Mouse (Mus musculus): Measurements from ENCODE around the gene Crip3. TPM values are rescaled to one million over a fixed set of nuclear protein-coding genes. Genes with fewer than 3 reads are reported as not detected.

Crip3 gene
- total RNA-seq, 2 experiments from 2014 or later: 5.2 to 5.8 TPM

DNA sequence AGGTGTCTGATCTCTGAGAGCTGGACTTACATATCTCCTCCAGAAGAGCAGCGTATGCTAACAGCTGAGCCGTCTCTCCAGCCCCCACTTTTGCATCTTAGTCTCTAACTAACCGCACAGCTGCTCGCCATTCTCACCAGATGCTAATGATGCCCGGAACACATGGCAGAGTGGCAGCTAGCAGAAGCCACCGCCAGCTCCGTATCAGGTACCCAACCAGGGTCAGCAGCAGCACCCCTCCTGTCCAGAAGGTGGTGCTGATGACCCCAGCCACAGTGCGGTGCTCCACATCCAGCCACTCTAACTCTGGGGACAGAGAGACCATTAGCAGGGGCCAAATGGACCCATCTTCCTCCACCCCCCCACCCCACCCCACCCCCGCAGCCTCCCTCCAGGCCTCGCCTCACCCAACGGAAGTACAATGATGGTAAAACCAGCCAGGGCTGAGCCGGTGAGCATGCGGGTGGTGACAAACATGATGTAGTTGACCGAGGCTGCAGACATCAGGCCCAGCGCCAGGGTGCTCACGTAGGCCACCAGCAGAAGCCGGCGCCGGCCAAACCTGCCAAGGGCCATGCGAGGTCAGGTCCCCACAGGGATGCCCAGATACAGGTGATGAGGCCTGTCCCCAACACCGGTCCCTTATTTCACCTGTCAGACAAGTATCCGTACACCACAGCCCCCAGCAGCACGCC, 8.1 kb downstream of the Crip3 start:
- DNase-seq (ENCODE audit: extremely low spot score in 1 of 2, low spot score in 2 of 2): no peak
- intact Hi-C loops (cut with DNase I): no loop called here
- H3K27ac ChIP-seq: no peak overlapping the region
- H3K4me3 ChIP-seq: no peak overlapping the region
- peak; percentile 54 for TF ChIP-seq CTCF (IDR thresholded peaks at IDR 0.05)

GRCm38 (mm10) chr17:46438298-46438873, 9.7 kb downstream of the Crip3 start, which contains the start of gene Slc22a7:
Gene Slc22a7 (minus strand): TSS chr17:46438457.
- no peak for DNase-seq (ENCODE audit: extremely low spot score in 1 of 2, low spot score in 2 of 2)
- no peak for TF ChIP-seq CTCF (IDR thresholded peaks at IDR 0.05)
- intact Hi-C loops (cut with DNase I): no loop called here
- Histone ChIP-seq H3K27ac (no peak within 1 kb of the TSS), H3K4me3 (no peak within 1 kb of the TSS)

GRCm38 (mm10) chr17:46439176-46439575, 10.4 kb downstream of the Crip3 start:
- intact Hi-C loops (cut with DNase I): no loop called here
- H3K27ac ChIP-seq: no peak overlapping the region
- no peak overlapping the region for H3K4me3 ChIP-seq
- TF ChIP-seq CTCF (IDR thresholded peaks at IDR 0.05): no peak
- no peak for DNase-seq (ENCODE audit: extremely low spot score in 1 of 2, low spot score in 2 of 2)

- Histone ChIP-seq H3K27ac (no peak overlapping the region), H3K4me3 (no peak overlapping the region)
- TF ChIP-seq CTCF (IDR thresholded peaks at IDR 0.05): no peak
- DNase-seq (ENCODE audit: extremely low spot score in 1 of 2, low spot score in 2 of 2): no peak
- intact Hi-C loops (cut with DNase I): no loop called here
Measured at GRCm38 (mm10) chr17:46444839-46445579, 16.3 kb downstream of the Crip3 start.

- TF ChIP-seq CTCF (IDR thresholded peaks at IDR 0.05): no peak
- intact Hi-C loops (cut with DNase I): no loop called here
- H3K4me3 ChIP-seq: no peak overlapping the region
- no peak overlapping the region for H3K27ac ChIP-seq
- no peak for DNase-seq (ENCODE audit: extremely low spot score in 1 of 2, low spot score in 2 of 2)
Measured at GRCm38 (mm10) chr17:46446264-46446663, 17.5 kb downstream of the Crip3 start.

GRCm38 (mm10) chr17:46452683-46453082, 24.0 kb downstream of the Crip3 start:
- no peak for DNase-seq (ENCODE audit: extremely low spot score in 1 of 2, low spot score in 2 of 2)
- intact Hi-C loops (cut with DNase I): no loop called here
- no peak overlapping the region for H3K27ac ChIP-seq
- TF ChIP-seq CTCF (IDR thresholded peaks at IDR 0.05): no peak
- H3K4me3 ChIP-seq: no peak overlapping the region

GRCm38 (mm10) chr17:46453302-46453948, 24.7 kb downstream of the Crip3 start:
- intact Hi-C loops (cut with DNase I): no loop called here
- TF ChIP-seq CTCF (IDR thresholded peaks at IDR 0.05): no peak

GRCm38 (mm10) chr17:46453970-46454411, 25.3 kb downstream of the Crip3 start:
- intact Hi-C loops (cut with DNase I): no loop called here
- no peak; the same call in 1 of the 2 replicates for TF ChIP-seq CTCF (IDR thresholded peaks at IDR 0.05)
- Histone ChIP-seq H3K27ac (no peak overlapping the region), H3K4me3 (no peak overlapping the region; the same call in 1 of the 2 replicates)
- peak in 1 of 2 experiments; percentile 30 for DNase-seq (ENCODE audit: extremely low spot score in 1 of 2, low spot score in 2 of 2)

More at GRCm38 (mm10) chr17:46453302-46453948, 24.7 kb downstream of the Crip3 start:
- DNase-seq (ENCODE audit: extremely low spot score in 1 of 2, low spot score in 2 of 2): no peak
- H3K27ac ChIP-seq: no peak overlapping the region
- H3K4me3 ChIP-seq: no peak overlapping the region

- intact Hi-C loops (cut with DNase I): no loop called here
- TF ChIP-seq CTCF (IDR thresholded peaks at IDR 0.05): no peak
- peak overlapping the region; percentile 14; the same call in 1 of the 2 replicates for H3K4me3 ChIP-seq
- DNase-seq (ENCODE audit: extremely low spot score in 1 of 2, low spot score in 2 of 2): no peak
- H3K27ac ChIP-seq: no peak overlapping the region
Measured at GRCm38 (mm10) chr17:46454539-46454938, 25.8 kb downstream of the Crip3 start.

DNA sequence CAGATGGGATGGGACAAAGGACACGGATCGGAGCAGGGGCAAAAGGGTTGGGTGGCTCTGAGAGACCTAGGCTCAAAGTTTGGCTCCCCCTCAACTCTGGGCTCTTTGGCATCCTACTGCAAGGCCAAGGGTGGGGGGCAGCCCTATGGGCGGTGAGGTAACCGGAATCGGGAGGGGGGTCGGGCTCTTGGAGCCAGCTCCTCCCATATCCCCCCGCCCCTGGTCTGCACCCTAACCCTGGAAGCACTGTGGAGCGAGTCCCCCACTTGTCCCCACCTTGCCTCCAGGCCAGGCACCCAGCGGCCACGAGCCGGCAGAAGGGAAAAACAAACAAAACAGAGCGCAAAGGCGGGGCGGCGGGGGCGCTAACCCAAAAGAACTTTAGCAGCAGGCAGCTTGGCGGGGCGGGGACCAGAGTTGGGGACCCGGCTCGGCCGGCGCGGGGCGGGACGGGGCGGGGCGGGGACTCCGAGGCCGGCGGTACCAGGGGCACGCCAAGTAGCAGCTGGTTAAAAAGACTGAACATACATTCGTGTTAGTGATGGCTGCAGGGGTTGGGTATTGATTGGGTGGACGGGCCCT, 26.5 kb downstream of the Crip3 start:
- H3K27ac ChIP-seq: no peak overlapping the region
- intact Hi-C loops (cut with DNase I): no loop called here
- peak overlapping the region; percentile 25; the same call in 1 of the 2 replicates for H3K4me3 ChIP-seq
- TF ChIP-seq CTCF (IDR thresholded peaks at IDR 0.05): no peak
- peak in 1 of 2 experiments; percentile 46 for DNase-seq (ENCODE audit: extremely low spot score in 1 of 2, low spot score in 2 of 2)

- DNase-seq (ENCODE audit: extremely low spot score in 1 of 2, low spot score in 2 of 2): peak in 1 of 2 experiments; percentile 45
- Histone ChIP-seq H3K27ac (no peak overlapping the region), H3K4me3 (no peak overlapping the region)
- peak; percentile 55 for TF ChIP-seq CTCF (IDR thresholded peaks at IDR 0.05)
- intact Hi-C loops (cut with DNase I): no loop called here
Measured at GRCm38 (mm10) chr17:46457791-46458190, 29.1 kb downstream of the Crip3 start.
